8 mouse cellular contexts compared by ENCODE assay signal in the genomic region with DNA sequence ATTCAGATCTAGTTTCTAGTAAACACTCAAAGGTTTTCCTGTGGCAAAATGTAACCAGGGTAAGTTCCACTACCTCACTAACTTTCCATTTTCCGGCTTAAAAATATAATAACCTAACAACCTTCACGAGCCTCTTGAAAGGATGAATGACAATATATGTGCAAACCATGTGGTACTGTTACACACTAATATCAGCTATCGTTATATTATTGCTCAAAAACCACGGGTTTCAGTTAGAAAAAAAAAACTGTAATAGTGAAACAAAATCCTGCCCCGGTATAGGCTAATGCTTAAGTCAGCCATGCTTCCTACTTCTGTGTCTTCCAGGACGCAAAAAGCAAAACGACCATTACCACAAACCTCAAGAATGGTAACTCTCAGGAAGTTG. TPM values are rescaled to one million over a fixed set of nuclear protein-coding genes. Genes with fewer than 3 reads are reported as not detected.
DNase-seq lines count a peak whose midpoint lies in the region; ATAC-seq and TF ChIP-seq lines count a peak whose summit lies in the region.

No protein-coding gene starts in this region.

- peak overlapping the region; percentile 77 for H3K9ac ChIP-seq in embryonic facial prominence, embryonic 11.5 days (replicated peaks; ENCODE audit: low read length)
- H3K9ac ChIP-seq in intestine, postnatal 0 days (ENCODE audit: low read depth, low read length), result peak overlapping the region; percentile 85
- H3K9ac ChIP-seq in neural tube, embryonic 12.5 days, result peak overlapping the region; percentile 82

- no peak for DNase-seq in lung, adult 2 months
- DNase-seq in lung, postnatal 4 days, result no peak
- DNase-seq in embryonic facial prominence, embryonic 11.5 days (ENCODE audit: low spot score), result no peak
- no peak for DNase-seq in thymus, postnatal 10 days (ENCODE audit: low spot score in 2 of 2)
- no peak for DNase-seq in urinary bladder, adult 2 months (ENCODE audit: low spot score)
- no peak for DNase-seq in right cerebral cortex, postnatal 36 days (ENCODE audit: low spot score in 2 of 2)

- no peak for TF ChIP-seq CTCF in lung, adult 2 months (IDR thresholded peaks at IDR 0.05; ENCODE audit: insufficient read depth, low read length)
- TF ChIP-seq CTCF in intestine, postnatal 0 days (IDR thresholded peaks at IDR 0.05; ENCODE audit: low read depth), result no peak

- no peak overlapping the region for H3K27ac ChIP-seq in embryonic facial prominence, embryonic 11.5 days (replicated peaks; ENCODE audit: low read depth, low read length)
- H3K27ac ChIP-seq in intestine, postnatal 0 days (ENCODE audit: low read depth, low read length), result peak overlapping the region; percentile 85
- H3K27ac ChIP-seq in neural tube, embryonic 12.5 days, result no peak overlapping the region

- no peak for TF ChIP-seq POLR2A in lung, adult 2 months (IDR thresholded peaks at IDR 0.05; ENCODE audit: borderline replicate concordance, extremely low read depth, low read depth, low read length)

- ATAC-seq in embryonic facial prominence, embryonic 11.5 days (replicated peaks; ENCODE audit: insufficient number of reproducible peaks, low FRiP score, low TSS enrichment, low read depth), result no peak
- no peak for ATAC-seq in intestine, postnatal 0 days
- ATAC-seq in neural tube, embryonic 12.5 days (ENCODE audit: low FRiP score, low read depth), result no peak

- no peaks in the 10 kb centered on the region for H3K27me3 ChIP-seq in embryonic facial prominence, embryonic 11.5 days (ENCODE audit: control insufficient read depth, insufficient read depth, low read length)
- no peaks in the 10 kb centered on the region for H3K27me3 ChIP-seq in intestine, postnatal 0 days (replicated peaks; ENCODE audit: control insufficient read depth, insufficient read depth, low read length)
- H3K27me3 ChIP-seq in neural tube, embryonic 12.5 days (replicated peaks), result no peaks in the 10 kb centered on the region

- H3K4me1 ChIP-seq in lung, adult 2 months (ENCODE audit: control insufficient read depth, insufficient read depth, low read length), result no peaks in the 10 kb centered on the region; the same call in 1 of the 2 replicates
- no peaks in the 10 kb centered on the region for H3K4me1 ChIP-seq in embryonic facial prominence, embryonic 11.5 days (ENCODE audit: control insufficient read depth, insufficient read depth, low read length)
- 0 out of 2 replicates have a peak, but pooled peaks cover 5% of the 10 kb centered on the region for H3K4me1 ChIP-seq in intestine, postnatal 0 days (replicated peaks; ENCODE audit: control insufficient read depth, insufficient read depth, low read length)
- peaks cover 20% of the 10 kb centered on the region for H3K4me1 ChIP-seq in neural tube, embryonic 12.5 days

- no peaks in the 10 kb centered on the region for H3K9me3 ChIP-seq in embryonic facial prominence, embryonic 11.5 days (replicated peaks; ENCODE audit: control insufficient read depth, low read length)
- H3K9me3 ChIP-seq in intestine, postnatal 0 days (ENCODE audit: control insufficient read depth), result no peaks in the 10 kb centered on the region
- H3K9me3 ChIP-seq in neural tube, embryonic 12.5 days, result no peaks in the 10 kb centered on the region

- H3K4me2 ChIP-seq in embryonic facial prominence, embryonic 11.5 days (ENCODE audit: low read depth, low read length), result peak overlapping the region; percentile 45
- H3K4me2 ChIP-seq in intestine, postnatal 0 days (replicated peaks; ENCODE audit: low read depth), result peak overlapping the region; percentile 83
- H3K4me2 ChIP-seq in neural tube, embryonic 12.5 days (replicated peaks), result peak overlapping the region; percentile 72

- peak overlapping the region; percentile 96 for H3K4me3 ChIP-seq in lung, adult 2 months (replicated peaks; ENCODE audit: extremely low read depth, low read depth, low read length)
- H3K4me3 ChIP-seq in embryonic facial prominence, embryonic 11.5 days (ENCODE audit: low read depth, low read length), result peak overlapping the region; percentile 71
- peak overlapping the region; percentile 80 for H3K4me3 ChIP-seq in intestine, postnatal 0 days (ENCODE audit: low read depth, low read length)
- peak overlapping the region; percentile 86 for H3K4me3 ChIP-seq in neural tube, embryonic 12.5 days

- H3K36me3 ChIP-seq in embryonic facial prominence, embryonic 11.5 days (replicated peaks; ENCODE audit: control insufficient read depth, insufficient read depth, low read depth, low read length), result no peaks in the 10 kb centered on the region
- no peaks in the 10 kb centered on the region for H3K36me3 ChIP-seq in intestine, postnatal 0 days (ENCODE audit: control insufficient read depth, insufficient read depth)
- no peaks in the 10 kb centered on the region for H3K36me3 ChIP-seq in neural tube, embryonic 12.5 days

- 4% methylated on average over 7 of the region's 7 CpGs for WGBS in lung, adult 2 months
- 15% methylated on average over 7 of the region's 7 CpGs for WGBS in embryonic facial prominence, embryonic 11.5 days
- WGBS in intestine, postnatal 0 days, result 5% methylated on average over 7 of the region's 7 CpGs
- 16% methylated on average over 7 of the region's 7 CpGs for WGBS in neural tube, embryonic 12.5 days

RNA-seq across cellular contexts. Expression of a gene that starts 1.1 kb away (rescaled TPM):
- 1.4 and 1.8 TPM in 2 replicates for polyA plus RNA-seq in lung, adult 2 months (2012; rRNA removed)
- polyA plus RNA-seq in embryonic facial prominence, embryonic 11.5 days (2014; fragmentation: Nextera tagmentation; extraction: Ambion mirVana), result 12.9 and 13.9 TPM in 2 replicates
- 12.4 and 14.5 TPM in 2 replicates for polyA plus RNA-seq in intestine, postnatal 0 days (2015; fragmentation: Nextera tagmentation; extraction: Ambion mirVana)
- polyA plus RNA-seq in neural tube, embryonic 12.5 days (2016; fragmentation: Nextera tagmentation; extraction: Ambion mirVana), result 20.2 and 20.7 TPM in 2 replicates
- polyA plus RNA-seq in urinary bladder, adult 2 months (2012; rRNA removed), result 8.6 and 9.2 TPM in 2 replicates

RNA-seq across cellular contexts. Expression of a gene that starts 1.3 kb away (rescaled TPM):
- 3.0 and 4.3 TPM in 2 replicates for polyA plus RNA-seq in lung, adult 2 months (2012; rRNA removed)
- polyA plus RNA-seq in embryonic facial prominence, embryonic 11.5 days (2014; fragmentation: Nextera tagmentation; extraction: Ambion mirVana), result 49.6 and 52.0 TPM in 2 replicates
- polyA plus RNA-seq in intestine, postnatal 0 days (2015; fragmentation: Nextera tagmentation; extraction: Ambion mirVana), result 19.7 and 22.7 TPM in 2 replicates
- polyA plus RNA-seq in neural tube, embryonic 12.5 days (2016; fragmentation: Nextera tagmentation; extraction: Ambion mirVana), result 55.3 and 56.3 TPM in 2 replicates
- 10.5 and 10.9 TPM in 2 replicates for polyA plus RNA-seq in urinary bladder, adult 2 months (2012; rRNA removed)
